Mouse (Mus musculus): ENCODE measurements around the gene Prcd.

GRCm38 (mm10) chr11:116669787-116670365, 16.5 kb downstream of the Prcd start:
- TF ChIP-seq CTCF (IDR thresholded peaks at IDR 0.05; ENCODE audit: control insufficient read depth, insufficient read depth, low read length) (no peak), POLR2A (IDR thresholded peaks at IDR 0.05; ENCODE audit: borderline replicate concordance, control insufficient read depth, low read depth, low read length) (no peak)

Data from bone marrow, adult 2 months (tissue).